Mouse (Mus musculus): Measurements from ENCODE around the gene Acaca.
"Not testable (repeated sequence)": the region's sequence is repeated elsewhere in the genome, so short reads cannot be mapped to it uniquely, and the experiment has no call there.

The Acaca gene

GRCm38 (mm10) chr11:84251170-84251569, 121.7 kb downstream of the Acaca start:
- DNase-seq: no peak

DNA sequence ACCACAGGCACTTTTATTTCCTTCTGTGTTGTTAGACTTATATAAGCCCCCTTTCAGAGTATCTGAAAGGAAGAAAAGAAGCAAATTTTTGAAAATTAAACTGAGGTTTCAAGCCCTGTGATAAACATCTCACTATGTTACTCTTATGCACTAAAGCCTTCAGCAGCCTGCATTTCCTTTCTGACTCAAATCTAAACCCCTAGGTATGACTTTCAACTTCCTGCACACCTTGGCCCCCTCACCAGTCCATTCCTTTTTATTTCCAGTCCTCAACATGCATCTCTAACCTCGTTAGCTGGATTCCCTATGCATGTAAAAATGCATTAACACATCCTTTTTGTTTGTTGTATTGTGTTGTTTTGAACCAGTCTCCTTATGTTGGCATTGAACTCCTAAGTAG, 123.0 kb downstream of the Acaca start:
- no peak for DNase-seq

GRCm38 (mm10) chr11:84255879-84256278, 126.4 kb downstream of the Acaca start:
- DNase-seq: no peak

- DNase-seq: no peak
Measured at GRCm38 (mm10) chr11:84258053-84258710, 128.7 kb downstream of the Acaca start.

DNA sequence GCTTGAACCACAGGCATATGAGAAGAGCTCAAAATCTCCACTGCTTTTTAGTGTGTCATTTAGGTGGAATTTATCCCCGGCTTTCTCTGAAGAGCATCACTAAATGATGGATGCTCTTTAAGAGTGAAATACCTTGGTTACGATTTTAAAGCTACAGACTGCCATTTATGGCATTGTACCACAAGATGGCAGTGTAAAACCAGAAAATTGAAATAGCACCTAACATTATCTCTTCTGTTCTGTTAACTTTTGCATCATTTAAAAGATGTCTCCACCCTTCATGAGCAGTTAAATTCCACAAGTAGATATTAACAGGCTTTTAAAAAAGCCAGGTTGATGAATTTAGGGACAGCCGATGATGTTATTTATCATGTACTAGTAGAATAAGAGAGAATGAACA, 135.0 kb downstream of the Acaca start:
- DNase-seq: peak; percentile 5 to 27

DNA sequence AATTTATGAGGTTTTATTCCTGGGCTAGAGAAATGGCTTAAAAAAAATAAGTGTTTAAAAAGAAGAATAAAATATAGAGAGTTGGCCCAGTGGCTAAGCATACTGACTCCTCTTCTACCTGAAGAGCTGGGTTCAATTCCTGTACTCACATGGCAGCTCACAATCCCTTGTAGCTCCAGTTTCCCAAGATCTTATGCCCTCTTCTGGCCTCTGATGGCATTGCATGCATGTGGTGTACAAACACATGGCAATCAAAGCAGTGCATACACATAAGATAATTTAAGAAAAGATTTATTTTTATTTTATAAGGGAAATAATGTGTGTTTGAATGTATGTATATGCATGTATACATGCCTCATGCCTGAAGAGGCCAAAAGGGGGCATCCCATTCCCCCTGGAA, 138.6 kb downstream of the Acaca start:
- peak; percentile 20 to 41 for DNase-seq

GRCm38 (mm10) chr11:84270511-84270910, 141.0 kb downstream of the Acaca start:
- DNase-seq: no peak

DNA sequence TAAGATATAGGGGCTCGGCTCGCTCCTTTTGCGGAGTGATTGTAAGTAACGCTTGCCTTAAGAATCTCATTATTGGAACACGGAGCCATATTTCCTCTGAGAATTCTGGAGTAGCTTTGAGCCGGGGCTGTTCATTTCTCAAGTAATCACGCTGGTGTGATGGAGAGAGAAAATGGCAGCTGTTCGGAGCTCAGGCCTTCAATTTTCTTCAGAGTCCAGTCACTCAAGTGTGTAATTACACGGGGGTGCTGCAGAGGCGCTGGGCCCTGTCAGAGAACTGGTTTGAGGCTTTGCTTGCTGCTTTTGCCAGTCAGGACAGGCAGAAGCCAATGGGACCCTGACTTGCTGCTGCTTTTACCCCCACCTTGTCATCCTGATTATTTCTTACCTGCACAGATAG, 142.5 kb downstream of the Acaca start:
- no peak for DNase-seq

DNA sequence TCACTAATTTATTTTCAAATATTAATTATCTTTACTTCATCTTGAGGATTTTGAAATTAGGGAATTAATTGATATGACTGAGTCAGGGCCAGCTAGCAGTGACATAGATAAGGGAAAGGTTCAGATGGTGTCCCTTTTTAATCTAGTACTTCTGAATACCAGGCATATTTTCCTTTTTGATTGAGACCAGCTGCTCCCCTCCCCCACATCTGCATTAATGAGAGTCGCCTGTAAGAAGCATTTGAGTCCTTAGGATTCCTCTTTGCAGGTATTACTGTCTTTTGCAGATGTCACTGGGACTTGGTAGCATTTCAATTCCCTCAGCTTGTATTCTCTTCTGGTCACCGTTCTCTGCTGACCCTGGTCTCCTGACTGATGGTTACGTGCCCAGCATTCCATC, 143.1 kb downstream of the Acaca start:
- DNase-seq: no peak

DNA sequence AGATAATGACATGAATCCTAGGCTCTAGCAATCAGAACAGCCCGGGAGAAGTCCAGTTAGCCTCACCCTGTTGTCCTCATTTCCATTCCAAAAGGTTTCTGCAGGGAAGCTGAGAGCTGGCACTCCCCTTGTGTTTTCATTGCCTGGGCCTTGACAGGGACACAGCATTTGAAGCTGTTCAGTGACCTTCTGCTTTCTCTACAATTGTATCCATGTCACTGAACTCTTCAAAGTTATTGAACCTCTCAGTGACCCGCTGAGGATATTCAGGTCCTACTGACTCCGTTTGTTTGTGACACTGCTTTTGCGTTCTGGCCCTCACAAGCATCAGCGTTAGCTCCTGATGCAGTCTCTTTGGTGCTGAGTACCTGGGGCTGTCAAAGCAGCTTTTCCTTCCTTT, 147.5 kb downstream of the Acaca start:
- DNase-seq: no peak

DNA sequence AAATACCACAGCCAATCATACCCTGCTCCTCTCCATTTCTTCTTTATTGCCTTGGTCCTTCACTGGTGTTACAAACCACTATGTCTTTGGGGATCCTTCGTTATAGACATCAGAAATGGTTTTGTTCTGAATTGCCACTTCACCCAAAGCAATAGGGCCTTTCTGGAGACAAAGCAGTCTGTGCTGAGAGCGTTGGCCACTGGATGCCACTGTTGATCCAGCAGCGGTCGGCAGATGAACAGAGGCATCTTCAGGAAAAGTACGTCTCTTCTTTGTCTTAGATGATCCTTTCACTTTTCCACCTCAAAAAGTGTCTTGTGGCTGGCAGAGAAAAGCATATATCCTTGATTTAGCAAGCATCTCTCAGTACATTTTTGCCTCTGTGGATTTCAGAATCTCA, 151.8 kb downstream of the Acaca start:
- peak in 1 of 2 experiments; percentile 6 for DNase-seq

DNA sequence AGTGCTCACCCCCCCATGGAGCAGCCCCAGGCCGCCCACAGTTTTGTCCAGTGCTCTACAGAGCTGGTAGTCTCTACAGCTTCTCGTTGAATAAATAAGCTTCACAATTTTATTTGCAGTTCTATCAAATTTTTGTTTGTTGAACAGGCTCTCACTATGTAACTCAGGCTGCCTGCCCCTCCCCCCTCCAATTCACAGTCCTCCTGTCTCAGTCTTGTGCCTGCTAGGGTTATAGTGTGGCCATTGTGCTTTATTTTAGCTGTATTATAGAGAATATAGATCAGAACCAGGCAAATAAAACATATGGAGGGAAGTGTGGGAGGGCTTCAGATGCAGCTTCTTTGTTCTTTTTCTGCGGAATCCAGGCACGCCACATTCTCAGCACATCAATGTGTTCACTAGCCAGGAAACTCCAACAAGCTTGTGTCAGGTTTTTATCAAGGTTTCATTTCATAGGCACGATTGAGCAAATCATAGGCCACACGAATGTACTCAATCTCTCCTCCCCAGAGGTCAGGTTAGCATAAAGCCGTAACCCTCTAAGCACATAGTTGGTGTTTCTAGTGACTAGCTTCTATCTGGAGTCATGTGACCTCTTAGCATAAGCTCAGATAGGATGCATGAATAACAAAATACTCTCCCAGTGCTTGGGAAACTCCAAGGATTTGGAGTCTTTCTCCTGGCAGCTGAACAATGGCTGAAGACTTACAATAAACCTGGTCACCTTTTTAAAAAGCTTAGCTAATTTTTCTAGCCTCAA, 153.7 kb downstream of the Acaca start:
- DNase-seq: peak in 1 of 2 experiments; percentile 2

DNA sequence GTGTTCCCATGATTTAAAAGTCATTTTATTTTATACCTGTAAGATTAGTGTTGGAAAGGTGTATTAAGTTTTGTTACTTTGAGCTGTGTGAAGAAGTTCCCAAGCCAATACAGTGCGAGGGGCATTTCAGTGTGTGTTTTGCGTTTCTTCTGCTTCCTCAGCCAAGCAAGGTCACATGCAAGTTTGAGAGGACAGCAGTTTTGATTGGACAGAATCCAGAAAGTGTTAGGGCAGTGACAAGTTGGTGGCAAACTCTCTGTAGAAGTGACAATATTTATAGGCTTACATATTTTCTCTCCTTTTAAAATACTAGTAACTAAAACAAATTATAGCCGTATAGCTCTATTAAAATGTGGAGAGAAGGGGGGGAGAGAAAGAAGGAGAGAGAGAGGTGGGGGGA, 161.3 kb downstream of the Acaca start:
- no peak for DNase-seq

DNA sequence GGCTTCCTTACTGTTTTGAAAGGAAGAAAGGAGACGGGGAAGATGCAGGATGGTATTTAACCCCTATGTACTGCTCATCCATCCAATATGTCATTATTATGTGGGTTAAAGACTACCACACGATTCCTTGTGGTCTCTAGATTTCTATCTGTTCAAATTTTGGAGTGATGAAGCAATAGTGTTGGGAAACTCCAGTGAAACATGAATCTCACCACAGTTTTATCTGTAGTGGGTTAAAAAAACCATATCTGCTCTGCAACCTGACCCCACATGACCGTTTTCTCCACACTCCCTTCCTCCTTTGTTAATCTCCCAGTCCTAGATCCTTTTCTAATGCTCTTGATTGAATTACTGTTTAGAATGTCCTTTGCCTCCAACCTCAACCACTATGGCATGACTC, 163.1 kb downstream of the Acaca start:
- no peak for DNase-seq

DNA sequence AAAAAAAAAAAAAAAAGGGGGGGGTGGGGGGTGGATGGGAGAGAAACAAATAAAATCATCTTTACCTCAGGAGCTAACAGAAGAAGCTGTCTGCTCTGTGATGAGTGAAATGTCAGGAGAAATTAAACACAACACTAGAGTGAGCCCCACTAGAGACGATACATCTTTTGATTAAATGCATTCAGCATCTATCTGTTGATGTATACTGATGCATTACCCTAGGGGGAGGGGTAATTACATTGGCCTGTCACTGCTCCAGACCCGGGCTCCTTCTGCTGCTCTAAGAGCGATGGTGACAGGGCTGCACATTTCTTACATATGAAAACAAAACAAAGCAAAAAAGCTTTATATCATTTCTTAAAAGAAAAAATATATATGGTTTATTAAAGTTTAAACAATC, 163.8 kb downstream of the Acaca start:
- no peak for DNase-seq

- no peak for DNase-seq
Measured at GRCm38 (mm10) chr11:84296337-84296736, 166.9 kb downstream of the Acaca start.

GRCm38 (mm10) chr11:84305474-84305873, 176.0 kb downstream of the Acaca start:
- DNase-seq: no peak

DNA sequence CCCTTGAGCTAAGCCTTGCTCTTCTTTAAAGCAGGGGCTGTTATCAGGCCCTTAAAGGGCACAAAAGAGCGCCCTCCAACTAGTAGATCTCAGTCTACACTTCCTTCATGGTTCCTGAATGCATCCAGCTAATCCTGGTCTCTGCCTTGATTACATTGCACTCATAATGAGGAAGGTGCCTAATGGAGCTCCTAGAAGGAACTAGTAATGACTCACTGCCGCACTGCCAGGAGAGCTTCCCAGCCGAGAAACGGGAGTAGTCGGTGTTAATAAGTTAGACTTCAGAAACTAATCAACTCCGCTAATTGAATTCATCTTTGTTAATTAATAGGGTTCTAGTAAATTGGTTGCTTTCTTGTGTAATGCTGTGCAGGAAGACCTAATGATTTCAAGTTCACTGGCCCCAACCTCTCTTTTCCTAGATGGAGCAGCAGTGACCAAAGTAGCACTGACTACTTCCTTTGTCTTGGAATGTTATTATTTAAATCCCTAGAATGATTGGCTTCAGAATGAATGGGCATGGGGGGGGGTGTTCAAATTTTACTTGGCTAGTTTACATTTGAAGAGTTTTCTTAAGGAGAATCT, 176.8 kb downstream of the Acaca start:
- DNase-seq: no peak

- no peak for DNase-seq
Measured at GRCm38 (mm10) chr11:84324032-84324752, 194.7 kb downstream of the Acaca start.

- DNase-seq: no peak
Measured at GRCm38 (mm10) chr11:84327086-84327485, 197.6 kb downstream of the Acaca start.

DNA sequence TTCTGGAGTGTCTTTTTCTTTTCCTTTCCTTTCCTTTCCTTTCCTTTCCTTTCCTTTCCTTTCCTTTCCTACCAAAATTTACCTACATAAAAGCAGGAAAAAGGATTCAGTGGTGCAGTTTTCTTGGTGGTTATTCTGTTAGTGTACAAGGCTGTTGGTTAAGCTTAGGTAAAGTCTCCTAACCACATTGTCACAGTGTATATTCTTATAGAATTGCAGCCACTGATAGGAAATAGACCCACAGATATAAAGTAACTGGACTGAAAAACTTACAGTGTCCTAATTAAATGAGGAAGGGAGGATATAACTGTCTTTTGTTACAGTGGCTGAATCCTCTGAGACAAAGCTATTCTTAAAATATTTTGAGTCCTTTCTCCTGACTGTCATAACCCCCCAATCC, 202.9 kb downstream of the Acaca start:
- DNase-seq: no peak

DNA sequence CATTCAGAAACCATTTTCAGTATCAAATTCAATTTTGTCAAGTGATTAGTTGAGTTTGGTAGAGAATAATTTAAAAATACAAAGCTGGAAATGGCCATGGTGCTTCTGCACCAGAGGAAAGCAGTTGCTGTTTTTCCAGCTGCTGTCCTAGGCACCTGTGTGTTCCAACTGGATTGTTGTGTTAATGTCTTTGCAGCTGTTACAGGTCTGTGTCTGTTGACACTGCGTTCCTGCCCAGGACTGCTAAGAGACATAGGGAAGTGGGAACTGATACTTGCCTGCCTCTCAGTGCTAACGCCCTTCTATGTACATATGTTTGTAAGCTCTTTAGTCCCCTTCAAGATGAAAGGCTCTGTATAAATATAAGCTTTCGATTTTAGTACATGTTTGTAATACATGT, 203.4 kb downstream of the Acaca start:
- DNase-seq: no peak

DNA sequence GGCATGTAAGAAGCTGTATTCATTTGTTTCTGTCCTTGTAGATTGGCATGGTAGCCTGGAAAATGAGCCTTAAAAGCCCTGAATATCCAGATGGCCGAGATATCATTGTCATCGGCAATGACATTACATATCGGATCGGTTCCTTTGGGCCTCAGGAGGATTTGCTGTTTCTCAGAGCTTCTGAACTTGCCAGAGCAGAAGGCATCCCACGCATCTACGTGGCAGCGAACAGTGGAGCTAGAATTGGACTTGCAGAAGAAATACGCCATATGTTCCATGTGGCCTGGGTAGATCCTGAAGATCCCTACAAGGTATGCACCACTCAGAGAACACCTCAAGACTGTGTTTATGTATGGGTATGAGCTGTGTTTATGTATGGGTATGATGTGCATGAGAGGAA, 208.8 kb downstream of the Acaca start:
- DNase-seq: not testable (repeated sequence)

GRCm38 (mm10) chr11:84340630-84341029, 211.2 kb downstream of the Acaca start:
- DNase-seq: no peak
